Mouse (Mus musculus) stomach, postnatal 0 days (tissue): ENCODE measurements around the gene Txnrd1. TPM values are rescaled to one million over a fixed set of nuclear protein-coding genes. Genes with fewer than 3 reads are reported as not detected.
A peak's percentile ranks its signal among the peaks of the same experiment; 100 is the strongest.

Experiments used
- ATAC-seq: fragments of 200-750 bp; cut with Nextera tagmentation; 2 replicates; pipeline ENCODE4 v1.8.0; 2017; ENCODE audit not compliant: low FRiP score, low TSS enrichment
- DNase-seq: peaks from one replicate; pipeline ENCODE4 v3.0.0-alpha.2; 2016; ENCODE audit warnings: low spot score
- H3K27ac ChIP-seq: fragments of 300-500 bp; sonication (generic); replicated peaks from 2 replicates; pipeline ENCODE4 v1.5.1; 2014; ENCODE audit warnings: mild to moderate bottlenecking, control low read depth
- H3K27me3 ChIP-seq: fragments of 300-500 bp; sonication (generic); 2 replicates; pipeline ENCODE4 v1.6.1; 2014; ENCODE audit warnings: low read length; ENCODE audit not compliant: control insufficient read depth, insufficient read depth
- H3K36me3 ChIP-seq: fragments of 300-500 bp; sonication (generic); 2 replicates; pipeline ENCODE4 v1.6.1; 2014; ENCODE audit warnings: low read length, mixed read lengths; ENCODE audit not compliant: control insufficient read depth, insufficient read depth
- H3K4me1 ChIP-seq: fragments of 300-500 bp; sonication (generic); replicated peaks from 2 replicates; pipeline ENCODE4 v1.6.1; 2014; ENCODE audit warnings: antibody characterized with exemption; ENCODE audit not compliant: control insufficient read depth, insufficient read depth
- H3K4me2 ChIP-seq: fragments of 300-500 bp; sonication (generic); replicated peaks from 2 replicates; pipeline ENCODE4 v1.6.1; 2014; ENCODE audit warnings: low read depth, mild to moderate bottlenecking, control low read depth, moderate library complexity
- H3K4me3 ChIP-seq: fragments of 300-500 bp; sonication (generic); 2 replicates; pipeline ENCODE4 v1.5.1; 2014; ENCODE audit warnings: low read depth, low read length, control low read depth
- H3K9ac ChIP-seq: fragments of 300-500 bp; sonication (generic); 2 replicates; pipeline ENCODE4 v1.6.1; 2014; ENCODE audit warnings: mild to moderate bottlenecking, low read length, control low read depth, mixed read lengths
- H3K9me3 ChIP-seq: fragments of 300-500 bp; sonication (generic); 2 replicates; pipeline ENCODE4 v1.6.1; 2016; ENCODE audit warnings: low read length; ENCODE audit not compliant: control insufficient read depth
- CTCF ChIP-seq: IDR thresholded peaks from 2 replicates; pipeline ENCODE4 v1.5.1; 2016; ENCODE audit warnings: antibody characterized with exemption, low read depth, mild to moderate bottlenecking, moderate library complexity
- EP300 ChIP-seq: optimal IDR thresholded peaks from 2 replicates; pipeline ENCODE3; 2016; ENCODE audit warnings: antibody characterized with exemption
- WGBS: fragments of 180-500 bp; shearing (Covaris S2); extraction: QIAGEN DNeasy Blood & Tissue Kit; methylation state at CpG from one replicate; pipeline ENCODE4 v1.1.7; 2014; 5-methylcytosine and 5-hydroxymethylcytosine counted together
- polyA plus RNA-seq: library from polyadenylated mRNA; unstranded; fragments of >200 nt; fragmentation: Nextera tagmentation; extraction: Ambion mirVana; gene quantifications from 2 replicates; pipeline ENCODE4 v1.2.1, GENCODE M21; 2015

Txnrd1 gene
- polyA plus RNA-seq, 1 experiment from 2014 or later, result 61.9 TPM

- TF ChIP-seq CTCF (peak; percentile 67), EP300 (no peak)
- WGBS, result 74% methylated on average over 16 of the region's 16 CpGs
- peaks cover 37% of the 10 kb centered on the region for H3K36me3 ChIP-seq
- H3K4me1 ChIP-seq, result no peaks in the 10 kb centered on the region
- H3K27ac ChIP-seq, result no peak overlapping the region
- no peak overlapping the region for H3K9ac ChIP-seq
- H3K4me3 ChIP-seq, result no peak overlapping the region
- peak; percentile 63 for DNase-seq
- ATAC-seq, result peak; percentile 86
- no peaks in the 10 kb centered on the region for H3K9me3 ChIP-seq
- no peaks in the 10 kb centered on the region for H3K27me3 ChIP-seq
- no peak overlapping the region for H3K4me2 ChIP-seq
Observed at GRCm38 (mm10) chr10:82876076-82876796, 42.5 kb downstream of the Txnrd1 start.

- Histone ChIP-seq H3K4me1 (no peaks in the 10 kb centered on the region), H3K27ac (no peak overlapping the region), H3K9me3 (no peaks in the 10 kb centered on the region), H3K9ac (no peak overlapping the region), H3K27me3 (no peaks in the 10 kb centered on the region), H3K36me3 (peaks cover 25% of the 10 kb centered on the region), H3K4me3 (no peak overlapping the region), H3K4me2 (no peak overlapping the region)
- DNase-seq (no peak), ATAC-seq (no peak)
- WGBS, result 88% methylated on average over 6 of the region's 6 CpGs
- TF ChIP-seq CTCF, result no peak
- TF ChIP-seq EP300, result no peak
Observed at GRCm38 (mm10) chr10:82887354-82887753, 53.6 kb downstream of the Txnrd1 start.

DNA sequence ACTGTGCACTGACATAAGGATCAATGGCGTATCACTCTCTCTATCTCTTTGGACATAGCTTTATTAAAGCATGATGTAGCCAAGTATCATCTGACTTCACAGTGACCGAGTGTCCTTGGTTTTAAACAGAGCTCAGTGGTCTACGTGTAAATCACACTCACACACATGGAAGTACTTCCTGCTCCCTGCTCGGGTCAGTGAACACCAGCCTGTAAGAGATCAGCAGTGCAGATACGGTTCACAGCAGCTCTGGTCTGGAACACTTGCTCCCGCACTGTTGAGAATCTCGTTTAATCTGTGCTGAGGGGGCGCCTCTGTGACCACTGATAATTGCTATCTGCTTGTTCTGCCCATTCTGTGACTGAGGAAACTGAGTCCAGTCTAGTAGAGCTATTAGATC is 54.8 kb downstream of the Txnrd1 start:
- DNase-seq (no peak), ATAC-seq (no peak)
- peaks cover 23% of the 10 kb centered on the region; the same call in 1 of the 2 replicates for H3K36me3 ChIP-seq
- H3K9ac ChIP-seq, result no peak overlapping the region
- no peaks in the 10 kb centered on the region for H3K9me3 ChIP-seq
- 87% methylated on average over 8 of the region's 8 CpGs for WGBS
- no peaks in the 10 kb centered on the region for H3K4me1 ChIP-seq
- TF ChIP-seq EP300, result no peak
- no peak for TF ChIP-seq CTCF
- H3K27me3 ChIP-seq, result no peaks in the 10 kb centered on the region
- no peak overlapping the region for H3K4me3 ChIP-seq
- no peak overlapping the region for H3K27ac ChIP-seq
- H3K4me2 ChIP-seq, result no peak overlapping the region

DNA sequence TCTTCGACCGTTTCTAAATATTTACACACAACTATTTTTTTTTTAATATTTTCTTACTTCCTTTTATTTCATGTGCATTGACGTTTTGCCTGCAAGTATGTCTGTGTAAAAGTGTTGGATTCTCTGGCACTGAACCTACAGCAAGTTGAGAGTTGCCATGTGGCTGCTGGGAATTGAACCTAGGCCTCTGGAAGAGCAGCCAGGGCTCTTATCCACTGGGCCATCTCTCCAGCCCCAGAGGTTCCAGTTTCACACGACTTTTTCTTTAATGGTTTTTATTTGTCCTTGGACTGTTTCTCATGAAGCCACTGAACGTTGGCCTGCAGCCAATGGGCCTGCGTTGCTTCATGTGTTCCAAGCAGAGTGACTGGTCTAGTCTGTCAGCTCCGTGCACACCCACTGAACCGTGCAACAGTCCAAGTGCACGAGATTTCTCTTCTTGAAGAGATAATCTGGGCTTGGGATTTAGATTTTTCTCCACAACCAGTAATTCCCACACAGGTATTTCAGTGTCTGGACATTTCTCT is 55.8 kb downstream of the Txnrd1 start:
- H3K27ac ChIP-seq, result no peak overlapping the region
- DNase-seq, result peak; percentile 74

GRCm38 (mm10) chr10:82890936-82891335 is 57.2 kb downstream of the Txnrd1 start:
- ATAC-seq (no peak), DNase-seq (no peak)
- 58% methylated on average over 2 of the region's 2 CpGs for WGBS
- H3K4me1 ChIP-seq, result no peaks in the 10 kb centered on the region
- H3K9me3 ChIP-seq, result no peaks in the 10 kb centered on the region
- H3K9ac ChIP-seq, result no peak overlapping the region
- H3K4me3 ChIP-seq, result no peak overlapping the region
- H3K36me3 ChIP-seq, result peaks cover 15% of the 10 kb centered on the region
- H3K4me2 ChIP-seq, result no peak overlapping the region
- no peak overlapping the region for H3K27ac ChIP-seq
- H3K27me3 ChIP-seq, result no peaks in the 10 kb centered on the region
- no peak for TF ChIP-seq EP300
- TF ChIP-seq CTCF, result no peak

More for the DNA sequence above, 55.8 kb downstream of the Txnrd1 start:
- 27% methylated on average over 9 of the region's 9 CpGs for WGBS
- ATAC-seq, result peak; percentile 62
- TF ChIP-seq EP300, result no peak
- TF ChIP-seq CTCF, result no peak
- Histone ChIP-seq H3K9ac (no peak overlapping the region; the same call in 1 of the 2 replicates), H3K4me2 (no peak overlapping the region), H3K9me3 (no peaks in the 10 kb centered on the region), H3K4me3 (no peak overlapping the region), H3K27me3 (no peaks in the 10 kb centered on the region), H3K4me1 (no peaks in the 10 kb centered on the region), H3K36me3 (peaks cover 22% of the 10 kb centered on the region; the same call in 1 of the 2 replicates)

GRCm38 (mm10) chr10:82891427-82891826 is 57.7 kb downstream of the Txnrd1 start:
- DNase-seq (no peak), ATAC-seq (0 out of 2 replicates have a peak, but pooled peaks have one; percentile 15)
- WGBS, result 49% methylated on average over 7 of the region's 7 CpGs
- no peak overlapping the region for H3K4me3 ChIP-seq
- no peak overlapping the region for H3K4me2 ChIP-seq
- no peak overlapping the region for H3K27ac ChIP-seq
- H3K4me1 ChIP-seq, result no peaks in the 10 kb centered on the region
- TF ChIP-seq EP300, result no peak
- no peak for TF ChIP-seq CTCF
- H3K9ac ChIP-seq, result no peak overlapping the region
- no peaks in the 10 kb centered on the region for H3K9me3 ChIP-seq
- peaks cover 14% of the 10 kb centered on the region for H3K36me3 ChIP-seq
- H3K27me3 ChIP-seq, result no peaks in the 10 kb centered on the region
